Mouse (Mus musculus) stomach, postnatal 0 days (tissue): ENCODE measurements around the gene Stk11.

Experiments
- CTCF ChIP-seq: IDR thresholded peaks from 2 replicates; pipeline ENCODE4 v1.5.1; 2016; ENCODE audit warnings: antibody characterized with exemption, low read depth, mild to moderate bottlenecking, moderate library complexity
- EP300 ChIP-seq: optimal IDR thresholded peaks from 2 replicates; pipeline ENCODE3; 2016; ENCODE audit warnings: antibody characterized with exemption

GRCm38 (mm10) chr10:80091527-80091926 is 24.1 kb upstream of the Stk11 start:
- TF ChIP-seq CTCF, result no peak
- no peak for TF ChIP-seq EP300
